Mouse (Mus musculus): ENCODE data around the gene Wnt3. TPM values are rescaled to one million over a fixed set of nuclear protein-coding genes. Genes with fewer than 3 reads are reported as not detected.
"Not testable (repeated sequence)": the region's sequence is repeated elsewhere in the genome, so short reads cannot be mapped to it uniquely, and the experiment has no call there.

Gene Wnt3
- under 1 TPM; 0.21 to 0.27 TPM for total RNA-seq (2021)
- long read RNA-seq, experiment 1, partial matches to known transcripts: 1 of 1 reads
- long read RNA-seq, experiment 1, other reads (novel, unspliced or antisense): 0 of 1 reads
- long read RNA-seq, experiment 2: 0 reads

GRCm38 (mm10) chr11:103773387-103774227, at the start of gene Wnt3:
TSS of gene Wnt3 (plus strand) at chr11:103774150.
- DNase-seq (ENCODE audit: low spot score in 2 of 2): no peak

DNA sequence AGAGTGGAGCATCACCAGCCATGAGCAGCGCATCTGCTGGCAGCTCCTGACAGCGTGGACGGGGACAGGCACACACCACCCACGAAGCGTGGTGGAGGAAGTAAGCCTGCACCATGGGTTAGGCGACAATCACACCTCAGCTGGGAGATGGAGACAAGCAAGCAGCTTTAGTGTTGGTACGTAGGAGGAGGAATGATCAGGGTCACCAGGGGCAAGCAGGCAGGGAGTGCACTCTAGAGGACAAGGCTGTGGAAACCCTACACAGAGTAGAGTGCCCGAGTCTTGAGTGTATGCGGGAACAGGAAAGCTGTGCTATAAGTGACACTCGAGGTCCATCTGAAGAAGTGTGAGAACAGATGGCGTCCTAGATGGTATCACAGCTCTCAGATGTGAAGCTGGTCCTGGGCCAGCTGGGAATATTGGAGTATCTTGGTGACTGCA, 49.6 kb upstream of the Wnt3 start:
- DNase-seq (ENCODE audit: low spot score in 2 of 2): no peak

DNA sequence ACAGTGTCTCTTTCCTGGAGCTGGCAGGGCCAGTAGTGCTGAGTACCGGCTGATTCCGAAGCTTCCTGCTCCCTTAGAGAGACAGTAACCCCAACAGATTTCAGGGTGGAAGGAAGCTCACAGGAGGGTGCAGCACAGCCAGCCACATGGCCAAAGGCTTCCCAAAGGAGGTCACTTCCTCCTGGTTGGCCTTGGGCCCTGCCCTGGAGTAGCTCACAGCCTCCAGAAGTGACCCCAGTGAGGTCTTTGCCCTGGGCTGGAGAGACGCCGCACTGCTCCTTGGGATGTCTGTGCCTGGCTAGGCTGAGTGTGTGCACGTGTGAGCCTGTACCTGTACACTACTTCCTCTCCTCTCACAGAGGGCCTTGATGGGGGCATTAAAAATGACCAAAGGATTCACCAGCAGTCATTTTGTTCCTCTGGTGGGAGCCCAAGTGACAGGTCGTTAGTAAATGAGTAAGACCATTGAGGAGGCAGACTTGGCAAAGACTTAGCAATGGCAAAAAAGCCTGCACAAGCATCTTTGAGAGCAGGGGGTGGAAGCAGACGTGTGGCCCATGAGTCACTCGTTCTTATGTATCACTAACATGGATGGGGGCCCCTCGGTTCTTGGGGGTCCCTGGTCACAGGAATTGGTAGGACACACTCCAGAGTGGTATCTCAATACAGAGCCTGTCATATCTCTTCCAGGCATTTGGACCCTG, 44.5 kb upstream of the Wnt3 start:
- no peak for DNase-seq (ENCODE audit: low spot score in 2 of 2)

- DNase-seq (ENCODE audit: low spot score in 2 of 2): no peak
Measured at GRCm38 (mm10) chr11:103731594-103731993, 42.4 kb upstream of the Wnt3 start.

- DNase-seq (ENCODE audit: low spot score in 2 of 2): no peak
Measured at GRCm38 (mm10) chr11:103732306-103732705, 41.6 kb upstream of the Wnt3 start.

DNA sequence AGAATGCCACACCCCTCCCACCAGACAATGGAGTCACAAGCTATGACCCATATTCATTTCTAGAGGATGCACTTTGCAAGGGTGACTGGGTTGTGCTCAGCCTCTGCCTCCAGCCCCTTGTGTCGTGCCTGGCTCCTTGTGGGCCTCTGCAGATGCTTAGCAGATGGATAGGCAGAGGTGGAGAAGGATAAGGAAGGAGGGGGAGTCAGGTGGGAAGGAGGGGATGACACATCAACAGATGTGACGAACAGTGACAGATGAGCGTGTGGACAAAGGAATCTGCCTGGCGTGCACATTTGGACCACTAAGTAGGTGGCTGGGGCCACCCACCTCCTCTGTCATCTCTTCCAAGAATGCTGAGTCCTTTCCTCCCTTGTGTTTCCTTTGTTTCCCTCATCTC, 40.9 kb upstream of the Wnt3 start:
- no peak for DNase-seq (ENCODE audit: low spot score in 2 of 2)

- DNase-seq (ENCODE audit: low spot score in 2 of 2): no peak
Measured at GRCm38 (mm10) chr11:103733961-103734360, 40.0 kb upstream of the Wnt3 start.

- no peak for DNase-seq (ENCODE audit: low spot score in 2 of 2)
Measured at GRCm38 (mm10) chr11:103734411-103735045, 39.4 kb upstream of the Wnt3 start.

GRCm38 (mm10) chr11:103735046-103735781, 38.7 kb upstream of the Wnt3 start:
- no peak for DNase-seq (ENCODE audit: low spot score in 2 of 2)

GRCm38 (mm10) chr11:103749306-103750089, 24.5 kb upstream of the Wnt3 start, which contains the start of gene Wnt9b:
TSS of gene Wnt9b (minus strand) at chr11:103749821.
- DNase-seq (ENCODE audit: low spot score in 2 of 2): no peak

DNA sequence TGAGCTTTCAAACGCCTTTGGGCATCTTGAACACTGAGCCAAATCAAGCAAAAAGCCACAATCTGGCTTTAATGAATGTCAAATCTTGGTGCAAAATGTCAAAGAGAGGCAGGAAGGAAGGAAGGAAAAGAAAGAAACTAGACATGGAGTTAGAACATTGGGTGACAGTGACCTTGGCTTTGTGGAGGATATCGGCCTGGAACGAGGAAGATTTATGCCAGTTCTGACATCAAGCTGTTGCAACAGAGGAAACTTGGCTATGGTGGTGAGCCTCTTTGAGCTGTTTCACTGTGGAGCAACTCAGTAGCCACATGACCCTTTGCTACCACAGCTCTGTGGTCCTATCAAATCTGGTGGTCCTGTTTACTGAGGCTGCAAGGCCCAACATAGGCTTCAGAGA, 23.3 kb upstream of the Wnt3 start:
- DNase-seq (ENCODE audit: low spot score in 2 of 2): no peak

- DNase-seq (ENCODE audit: low spot score in 2 of 2): no peak
Measured at GRCm38 (mm10) chr11:103758054-103758453, 15.9 kb upstream of the Wnt3 start.

DNA sequence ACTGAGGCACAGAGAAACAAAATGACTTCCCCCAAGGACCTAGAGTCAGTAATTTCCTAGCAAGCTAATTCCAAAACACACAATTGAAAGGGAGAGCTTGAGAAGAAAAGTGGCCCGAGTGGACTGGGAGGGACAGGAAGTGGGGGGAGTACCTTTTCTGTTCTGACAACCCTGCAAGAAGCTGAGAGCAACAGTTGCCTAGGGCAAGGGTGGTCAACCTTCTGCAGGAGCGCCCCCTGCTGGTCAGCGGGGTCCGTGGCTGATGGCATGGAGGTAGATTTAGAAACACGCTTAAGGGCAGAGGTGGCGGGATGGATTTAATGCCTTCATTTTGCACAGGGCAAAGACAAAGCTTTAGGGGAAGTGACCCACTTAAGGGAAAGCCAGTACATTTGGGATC, 15.2 kb upstream of the Wnt3 start:
- DNase-seq (ENCODE audit: low spot score in 2 of 2): peak; percentile 42 to 66

DNA sequence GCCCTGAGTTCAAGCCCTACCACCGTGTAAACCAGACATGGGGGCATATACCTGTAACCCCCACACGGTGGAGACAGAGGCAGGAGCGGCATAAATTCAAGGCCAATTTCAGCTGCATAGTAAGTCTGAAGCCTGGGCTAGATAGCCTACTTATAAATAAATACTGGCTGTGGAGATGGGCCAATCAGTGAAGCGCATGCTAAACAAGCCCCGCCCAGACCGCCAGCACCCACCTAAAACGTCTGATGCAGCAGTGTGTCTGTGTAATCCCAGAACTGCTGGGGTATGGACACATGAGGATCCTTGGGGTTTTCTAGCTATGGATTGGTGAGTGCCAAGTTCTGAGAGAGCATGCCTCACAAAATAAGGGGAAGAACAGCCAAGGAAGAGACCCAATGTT, 13.8 kb upstream of the Wnt3 start:
- DNase-seq (ENCODE audit: low spot score in 2 of 2): no peak

DNA sequence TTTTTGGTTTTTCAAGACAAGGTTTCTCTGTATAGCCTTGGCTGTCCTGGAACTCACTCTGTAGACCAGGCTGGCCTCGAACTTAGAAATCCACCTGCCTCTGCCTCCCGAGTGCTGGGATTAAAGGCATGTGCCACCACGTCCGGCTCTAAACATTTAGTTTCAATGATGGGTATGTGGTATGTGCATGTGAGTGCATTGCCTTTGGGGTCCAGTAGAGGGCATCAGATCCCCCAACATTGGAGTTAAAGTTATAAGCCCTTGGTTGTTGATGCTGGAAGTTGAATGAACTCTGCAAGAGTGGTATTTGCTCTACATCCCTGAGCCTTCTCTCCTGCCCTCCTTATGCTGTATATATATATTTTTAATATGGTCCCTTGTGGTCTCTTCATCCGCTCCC, 13.1 kb upstream of the Wnt3 start:
- DNase-seq (ENCODE audit: low spot score in 2 of 2): not testable (repeated sequence)

- DNase-seq (ENCODE audit: low spot score in 2 of 2): no peak
Measured at GRCm38 (mm10) chr11:103763410-103764163, 10.4 kb upstream of the Wnt3 start.

- DNase-seq (ENCODE audit: low spot score in 2 of 2): no peak
Measured at GRCm38 (mm10) chr11:103764601-103765000, 9.3 kb upstream of the Wnt3 start.

DNA sequence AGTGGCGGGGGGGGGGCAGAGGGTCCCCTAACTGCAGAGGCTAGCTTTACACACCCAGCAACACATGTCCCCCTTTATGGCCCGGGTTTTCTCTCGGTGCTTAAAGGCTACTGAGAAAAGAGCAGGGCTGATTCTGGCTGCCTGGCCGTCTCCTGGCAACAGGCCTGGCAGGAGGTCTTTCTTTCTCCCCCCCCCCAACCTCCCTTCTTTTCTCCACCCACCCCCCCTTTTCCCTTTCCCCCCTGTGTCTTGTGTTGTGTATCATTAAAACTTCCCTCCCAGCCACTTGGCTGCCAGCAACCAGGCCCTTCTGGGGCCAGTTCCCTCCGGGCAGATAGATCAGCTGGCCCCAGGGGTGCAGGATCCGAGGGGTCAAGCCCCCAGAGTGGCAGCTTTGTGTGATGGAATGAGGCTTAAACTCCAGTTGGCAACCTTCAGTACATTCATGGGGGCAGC, 8.4 kb upstream of the Wnt3 start:
- DNase-seq (ENCODE audit: low spot score in 2 of 2): no peak

DNA sequence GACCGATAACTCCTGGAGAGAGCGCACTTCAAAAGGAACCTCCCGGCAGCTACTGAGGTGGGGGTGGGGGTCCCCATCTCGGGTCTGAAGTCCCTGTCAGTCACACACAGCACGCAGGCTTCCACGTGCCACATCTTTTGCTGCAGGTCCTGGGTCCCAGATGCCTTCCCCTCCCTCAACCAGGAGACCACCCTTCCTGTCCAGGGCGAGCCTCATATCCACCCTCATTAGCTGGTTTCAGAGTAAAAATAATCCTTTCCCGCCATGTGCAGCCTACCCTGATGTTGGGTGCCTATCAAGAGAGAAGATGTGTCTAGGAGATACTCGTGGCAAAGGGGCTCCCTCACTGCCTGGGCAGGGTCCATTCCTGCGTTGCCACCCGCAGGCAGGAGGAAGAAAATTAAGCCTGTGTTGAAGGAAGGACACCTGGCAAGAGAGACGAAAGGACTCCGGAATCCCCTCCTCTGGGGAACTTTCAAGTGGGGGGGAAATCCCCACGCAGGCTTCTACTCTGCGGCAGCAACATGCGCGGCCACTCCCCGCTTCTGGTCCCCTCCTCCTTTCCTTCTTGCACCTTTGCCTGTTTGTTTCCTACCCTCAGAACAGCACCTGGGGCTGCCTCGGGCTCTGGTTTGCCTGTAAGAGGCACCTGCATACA, 2.7 kb upstream of the Wnt3 start:
- DNase-seq (ENCODE audit: low spot score in 2 of 2): no peak
